Mouse (Mus musculus): ENCODE results near the gene Pgc. TPM values are rescaled to one million over a fixed set of nuclear protein-coding genes. Genes with fewer than 3 reads are reported as not detected.

Gene Pgc
- polyA plus RNA-seq, 1 experiment: 4.9 TPM

DNA sequence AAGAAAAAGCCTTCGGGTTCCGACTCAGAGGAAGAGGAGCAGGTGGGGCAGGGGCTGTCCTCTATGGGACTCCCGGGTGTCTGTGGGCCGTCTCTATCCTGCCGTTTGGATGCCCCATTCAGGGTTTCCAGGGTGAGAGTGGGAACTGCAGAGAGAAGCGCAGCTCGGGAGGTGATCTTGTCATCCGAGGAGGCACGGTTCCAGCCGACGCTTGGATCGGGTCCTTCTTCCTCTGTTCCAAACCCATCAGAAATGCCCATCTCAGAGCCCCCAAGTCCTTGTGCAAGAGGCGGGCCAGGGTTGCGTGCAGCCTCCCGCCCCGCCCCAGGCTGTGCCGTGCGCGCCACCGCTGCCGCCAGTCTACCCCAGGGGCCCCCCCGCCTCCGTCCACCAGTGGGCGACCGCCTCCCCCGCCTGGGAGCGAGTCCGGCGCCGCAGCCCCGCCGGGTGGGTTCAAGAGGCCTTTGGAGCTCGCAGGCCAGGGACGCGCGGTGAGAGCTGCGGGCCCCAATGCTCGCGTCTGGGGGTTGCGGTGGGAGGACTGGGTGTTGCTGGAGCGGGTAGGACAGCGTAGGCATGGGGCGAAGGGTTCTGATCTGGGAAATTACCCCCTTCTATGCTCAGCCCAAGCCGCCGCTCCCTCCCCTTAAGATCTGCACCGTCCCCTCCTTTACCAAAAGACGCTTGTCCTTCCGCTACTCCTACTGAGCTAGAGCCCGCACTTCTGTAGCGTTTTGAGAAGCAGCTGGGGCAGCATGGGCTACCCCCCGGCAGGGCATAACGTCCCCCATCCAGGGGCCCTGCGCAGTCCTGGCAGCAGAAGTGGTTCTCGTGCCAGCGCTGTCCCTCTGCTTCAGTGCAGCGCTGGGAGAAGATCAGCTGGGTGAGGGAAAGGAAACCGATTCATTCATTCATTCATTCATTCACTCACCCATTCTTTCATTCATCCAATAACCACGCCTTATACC, 37.8 kb upstream of the Pgc start, which contains the start of gene Frs3:
TSS of gene Frs3 (plus strand) at position 423 of the 968 bp plus-strand sequence.
- no peaks in the 10 kb centered on the region for H3K27me3 ChIP-seq (ENCODE audit: control insufficient read depth, insufficient read depth, low read length, poor library complexity, severe bottlenecking)
- TF ChIP-seq CTCF (IDR thresholded peaks at IDR 0.05; ENCODE audit: low read depth, low read length) (no peak), POLR2A (IDR thresholded peaks at IDR 0.05; ENCODE audit: insufficient read depth, low read length) (no peak)

DNA sequence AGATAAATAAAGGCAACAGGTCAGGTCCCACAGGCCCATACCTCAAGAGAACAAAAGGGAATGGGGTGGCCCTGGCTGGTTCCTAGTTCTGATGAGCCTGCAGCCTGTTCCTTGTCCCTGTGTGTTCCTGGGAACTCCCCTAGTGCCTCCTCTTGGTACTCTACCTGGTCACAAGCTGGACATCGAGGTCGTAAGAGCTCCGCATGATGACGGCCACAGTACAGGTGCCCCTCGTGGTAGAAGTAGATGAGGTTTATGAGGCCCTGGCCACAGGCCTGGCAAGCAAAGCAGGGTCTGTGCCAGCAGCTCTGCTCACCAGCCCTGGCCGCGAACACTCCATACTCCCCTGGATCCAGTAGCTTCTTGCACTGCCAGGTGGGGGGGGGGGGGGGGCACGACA, 36.7 kb upstream of the Pgc start:
- no peak for TF ChIP-seq EP300 (IDR thresholded peaks at IDR 0.05; ENCODE audit: insufficient read depth, low read depth, low read length)
- no peak for TF ChIP-seq CTCF (IDR thresholded peaks at IDR 0.05; ENCODE audit: low read depth, low read length)
- no peak for TF ChIP-seq POLR2A (IDR thresholded peaks at IDR 0.05; ENCODE audit: insufficient read depth, low read length)
- H3K9ac ChIP-seq (ENCODE audit: low read depth, poor library complexity, severe bottlenecking): no peak overlapping the region
- no peaks in the 10 kb centered on the region for H3K27me3 ChIP-seq (ENCODE audit: control insufficient read depth, insufficient read depth, low read length, poor library complexity, severe bottlenecking)
- no peaks in the 10 kb centered on the region; the same call in 1 of the 2 replicates for H3K36me3 ChIP-seq (ENCODE audit: control insufficient read depth, insufficient read depth, low read length, poor library complexity, severe bottlenecking)
- no peaks in the 10 kb centered on the region for H3K9me3 ChIP-seq (replicated peaks; ENCODE audit: control insufficient read depth, insufficient read depth, low read length, poor library complexity, severe bottlenecking)
- H3K4me3 ChIP-seq (ENCODE audit: low read depth, low read length): no peak overlapping the region
- peaks cover 1% of the 10 kb centered on the region for H3K4me1 ChIP-seq (ENCODE audit: control insufficient read depth, insufficient read depth, low read length)
- no peak overlapping the region for H3K27ac ChIP-seq (ENCODE audit: insufficient read depth, low read length)

More for the DNA sequence above, 37.8 kb upstream of the Pgc start, which contains the start of gene Frs3:
- no peak within 1 kb of the TSS for H3K27ac ChIP-seq (ENCODE audit: insufficient read depth, low read length)
- peak within 1 kb of the TSS; percentile 87 for H3K9ac ChIP-seq (ENCODE audit: low read depth, poor library complexity, severe bottlenecking)
- peak within 1 kb of the TSS; percentile 93 for H3K4me3 ChIP-seq (ENCODE audit: low read depth, low read length)
- H3K36me3 ChIP-seq (ENCODE audit: control insufficient read depth, insufficient read depth, low read length, poor library complexity, severe bottlenecking): no peaks in the 10 kb centered on the region; the same call in 1 of the 2 replicates
- H3K9me3 ChIP-seq (replicated peaks; ENCODE audit: control insufficient read depth, insufficient read depth, low read length, poor library complexity, severe bottlenecking): no peaks in the 10 kb centered on the region
- peaks cover 1% of the 10 kb centered on the region for H3K4me1 ChIP-seq (ENCODE audit: control insufficient read depth, insufficient read depth, low read length)

DNA sequence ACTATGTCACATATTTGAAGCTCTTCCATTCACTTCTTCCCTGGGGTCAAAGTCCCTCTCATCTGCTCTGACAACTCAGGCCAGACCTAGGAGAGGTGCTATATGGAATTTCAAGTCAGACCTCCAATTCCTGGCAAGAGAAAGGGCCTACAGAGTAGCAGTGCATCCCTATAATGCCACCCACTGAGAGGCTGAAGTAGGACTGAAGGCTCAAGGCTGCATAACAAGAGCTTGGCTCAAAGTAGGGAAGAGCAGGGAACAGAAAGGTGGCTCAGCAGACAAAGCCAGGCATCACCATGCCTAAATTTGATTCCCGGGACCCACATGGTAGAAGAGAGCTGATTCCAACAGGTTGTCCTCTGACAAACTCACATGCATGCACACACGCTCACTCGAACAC, 35.0 kb upstream of the Pgc start:
- no peaks in the 10 kb centered on the region for H3K27me3 ChIP-seq (ENCODE audit: control insufficient read depth, insufficient read depth, low read length, poor library complexity, severe bottlenecking)
- H3K4me3 ChIP-seq (ENCODE audit: low read depth, low read length): no peak overlapping the region
- H3K27ac ChIP-seq (ENCODE audit: insufficient read depth, low read length): no peak overlapping the region
- H3K9me3 ChIP-seq (replicated peaks; ENCODE audit: control insufficient read depth, insufficient read depth, low read length, poor library complexity, severe bottlenecking): no peaks in the 10 kb centered on the region
- H3K4me1 ChIP-seq (ENCODE audit: control insufficient read depth, insufficient read depth, low read length): no peaks in the 10 kb centered on the region
- TF ChIP-seq CTCF (IDR thresholded peaks at IDR 0.05; ENCODE audit: low read depth, low read length): no peak
- TF ChIP-seq EP300 (IDR thresholded peaks at IDR 0.05; ENCODE audit: insufficient read depth, low read depth, low read length): no peak
- no peak for TF ChIP-seq POLR2A (IDR thresholded peaks at IDR 0.05; ENCODE audit: insufficient read depth, low read length)
- H3K9ac ChIP-seq (ENCODE audit: low read depth, poor library complexity, severe bottlenecking): no peak overlapping the region
- no peaks in the 10 kb centered on the region; the same call in 1 of the 2 replicates for H3K36me3 ChIP-seq (ENCODE audit: control insufficient read depth, insufficient read depth, low read length, poor library complexity, severe bottlenecking)

DNA sequence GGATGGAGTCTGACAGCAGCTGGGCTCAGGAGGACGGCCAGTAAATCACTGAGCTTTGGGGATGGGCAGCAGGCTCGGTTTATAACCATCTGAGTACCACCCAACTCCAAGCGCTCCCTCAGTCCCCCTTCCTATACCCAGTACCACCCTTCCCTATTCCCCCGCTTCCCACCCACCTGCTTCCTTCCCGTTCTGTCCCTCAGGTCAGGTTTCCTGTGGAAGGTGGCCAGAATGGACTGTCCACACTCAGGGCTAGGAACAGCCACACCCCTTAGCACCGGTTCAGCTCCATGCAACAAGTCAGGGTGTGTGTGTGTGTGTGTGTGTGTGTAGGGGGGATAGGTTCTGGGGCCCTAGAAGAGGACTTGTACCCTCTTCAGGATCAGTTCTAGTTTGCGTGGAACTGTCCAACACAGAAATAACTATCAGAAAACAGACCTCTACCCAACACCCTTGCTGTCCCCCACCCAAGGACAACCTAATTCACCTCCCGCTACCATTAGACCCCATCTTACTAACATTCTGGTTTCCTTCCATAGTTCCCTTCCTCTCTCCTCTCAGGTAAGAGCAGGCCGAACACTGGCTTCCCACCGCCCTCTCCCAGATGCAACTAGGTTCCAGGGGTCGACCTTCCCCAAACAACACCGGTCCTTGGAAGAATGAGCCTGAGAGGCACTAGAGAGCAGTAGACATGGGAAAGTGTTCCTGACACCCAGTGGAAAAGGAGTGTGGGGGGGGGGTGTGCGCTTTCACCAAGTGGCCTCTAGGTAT, 32.8 kb upstream of the Pgc start:
- H3K9ac ChIP-seq (ENCODE audit: low read depth, poor library complexity, severe bottlenecking): peak overlapping the region; percentile 91; the same call in 1 of the 2 replicates
- H3K27me3 ChIP-seq (ENCODE audit: control insufficient read depth, insufficient read depth, low read length, poor library complexity, severe bottlenecking): no peaks in the 10 kb centered on the region
- no peak overlapping the region for H3K27ac ChIP-seq (ENCODE audit: insufficient read depth, low read length)
- no peaks in the 10 kb centered on the region for H3K36me3 ChIP-seq (ENCODE audit: control insufficient read depth, insufficient read depth, low read length, poor library complexity, severe bottlenecking)
- H3K4me1 ChIP-seq (ENCODE audit: control insufficient read depth, insufficient read depth, low read length): no peaks in the 10 kb centered on the region
- peak overlapping the region; percentile 61 for H3K4me3 ChIP-seq (ENCODE audit: low read depth, low read length)
- H3K9me3 ChIP-seq (replicated peaks; ENCODE audit: control insufficient read depth, insufficient read depth, low read length, poor library complexity, severe bottlenecking): no peaks in the 10 kb centered on the region
- TF ChIP-seq POLR2A (IDR thresholded peaks at IDR 0.05; ENCODE audit: insufficient read depth, low read length): no peak
- TF ChIP-seq EP300 (IDR thresholded peaks at IDR 0.05; ENCODE audit: insufficient read depth, low read depth, low read length): no peak
- no peak for TF ChIP-seq CTCF (IDR thresholded peaks at IDR 0.05; ENCODE audit: low read depth, low read length)

DNA sequence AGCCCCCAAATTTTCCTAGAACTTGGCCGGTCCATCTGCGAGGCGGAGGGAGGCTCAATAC, 32.4 kb upstream of the Pgc start, which contains the start of gene Gm21981:
TSS of gene Gm21981 (minus strand) at position 14 of the 61 bp plus-strand sequence.
- no peaks in the 10 kb centered on the region for H3K4me1 ChIP-seq (ENCODE audit: control insufficient read depth, insufficient read depth, low read length)
- TF ChIP-seq EP300 (IDR thresholded peaks at IDR 0.05; ENCODE audit: insufficient read depth, low read depth, low read length) (no peak), CTCF (IDR thresholded peaks at IDR 0.05; ENCODE audit: low read depth, low read length) (no peak), POLR2A (IDR thresholded peaks at IDR 0.05; ENCODE audit: insufficient read depth, low read length) (no peak)
- no peaks in the 10 kb centered on the region for H3K9me3 ChIP-seq (replicated peaks; ENCODE audit: control insufficient read depth, insufficient read depth, low read length, poor library complexity, severe bottlenecking)
- peak within 1 kb of the TSS; percentile 66 for H3K4me3 ChIP-seq (ENCODE audit: low read depth, low read length)
- peak within 1 kb of the TSS; percentile 91 for H3K9ac ChIP-seq (ENCODE audit: low read depth, poor library complexity, severe bottlenecking)
- H3K27me3 ChIP-seq (ENCODE audit: control insufficient read depth, insufficient read depth, low read length, poor library complexity, severe bottlenecking): no peaks in the 10 kb centered on the region
- H3K27ac ChIP-seq (ENCODE audit: insufficient read depth, low read length): no peak within 1 kb of the TSS
- no peaks in the 10 kb centered on the region for H3K36me3 ChIP-seq (ENCODE audit: control insufficient read depth, insufficient read depth, low read length, poor library complexity, severe bottlenecking)
